Mouse (Mus musculus): ENCODE data around the gene Fcnb. TPM values are rescaled to one million over a fixed set of nuclear protein-coding genes. Genes with fewer than 3 reads are reported as not detected.

Fcnb gene
- not detected in 2 replicates for polyA plus RNA-seq (2012; ENCODE audit: insufficient read depth, insufficient read length, missing spikeins)

GRCm38 (mm10) chr2:28084768-28085167 is at the start of gene Fcnb:
Gene Fcnb, minus strand, starts transcription at chr2:28084885.
- no peak within 1 kb of the TSS for H3K27ac ChIP-seq (replicated peaks; ENCODE audit: low read depth, low read length)
- H3K4me3 ChIP-seq (ENCODE audit: insufficient read depth, low read depth, low read length): no peak within 1 kb of the TSS
- no peaks in the 10 kb centered on the region for H3K4me1 ChIP-seq (ENCODE audit: control insufficient read depth, insufficient read depth, insufficient read length, low read length)

- Histone ChIP-seq H3K4me3 (ENCODE audit: insufficient read depth, low read depth, low read length) (no peak overlapping the region), H3K4me1 (ENCODE audit: control insufficient read depth, insufficient read depth, insufficient read length, low read length) (no peaks in the 10 kb centered on the region), H3K27ac (replicated peaks; ENCODE audit: low read depth, low read length) (no peak overlapping the region)
Measured at GRCm38 (mm10) chr2:28133833-28134232, 49.1 kb upstream of the Fcnb start.

- Histone ChIP-seq H3K27ac (replicated peaks; ENCODE audit: low read depth, low read length) (no peak overlapping the region), H3K4me1 (ENCODE audit: control insufficient read depth, insufficient read depth, insufficient read length, low read length) (no peaks in the 10 kb centered on the region), H3K4me3 (ENCODE audit: insufficient read depth, low read depth, low read length) (no peak overlapping the region)
Measured at GRCm38 (mm10) chr2:28132117-28132516, 47.4 kb upstream of the Fcnb start.

- H3K27ac ChIP-seq (replicated peaks; ENCODE audit: low read depth, low read length): no peak overlapping the region
Measured at GRCm38 (mm10) chr2:28126763-28127438, 42.2 kb upstream of the Fcnb start.

DNA sequence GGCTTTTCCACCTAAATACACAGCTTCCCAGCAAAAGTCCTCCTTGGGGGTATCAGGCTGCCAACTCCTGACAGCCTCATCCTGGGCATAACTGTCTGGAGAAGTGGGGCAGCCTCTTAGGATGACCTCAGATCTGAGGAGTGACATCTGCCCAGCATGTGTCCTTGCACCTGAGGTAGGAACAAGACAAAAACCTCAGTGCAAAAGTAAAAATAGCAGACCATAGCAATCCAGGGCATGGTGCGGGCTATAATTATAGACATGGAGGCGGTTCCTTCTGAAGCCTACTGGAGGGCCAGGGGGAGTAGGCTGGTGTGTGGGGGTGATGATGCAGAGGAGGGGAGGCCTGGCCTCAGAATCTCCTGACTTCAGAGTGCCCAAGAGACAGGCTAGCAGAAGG is 39.2 kb upstream of the Fcnb start:
- no peaks in the 10 kb centered on the region for H3K4me1 ChIP-seq (ENCODE audit: control insufficient read depth, insufficient read depth, insufficient read length, low read length)
- no peak overlapping the region for H3K4me3 ChIP-seq (ENCODE audit: insufficient read depth, low read depth, low read length)
- H3K27ac ChIP-seq (replicated peaks; ENCODE audit: low read depth, low read length): no peak overlapping the region

More at GRCm38 (mm10) chr2:28126763-28127438, 42.2 kb upstream of the Fcnb start:
- no peaks in the 10 kb centered on the region for H3K4me1 ChIP-seq (ENCODE audit: control insufficient read depth, insufficient read depth, insufficient read length, low read length)
- no peak overlapping the region for H3K4me3 ChIP-seq (ENCODE audit: insufficient read depth, low read depth, low read length)

GRCm38 (mm10) chr2:28121309-28121708 is 36.6 kb upstream of the Fcnb start:
- Histone ChIP-seq H3K27ac (replicated peaks; ENCODE audit: low read depth, low read length) (no peak overlapping the region), H3K4me1 (ENCODE audit: control insufficient read depth, insufficient read depth, insufficient read length, low read length) (no peaks in the 10 kb centered on the region)

DNA sequence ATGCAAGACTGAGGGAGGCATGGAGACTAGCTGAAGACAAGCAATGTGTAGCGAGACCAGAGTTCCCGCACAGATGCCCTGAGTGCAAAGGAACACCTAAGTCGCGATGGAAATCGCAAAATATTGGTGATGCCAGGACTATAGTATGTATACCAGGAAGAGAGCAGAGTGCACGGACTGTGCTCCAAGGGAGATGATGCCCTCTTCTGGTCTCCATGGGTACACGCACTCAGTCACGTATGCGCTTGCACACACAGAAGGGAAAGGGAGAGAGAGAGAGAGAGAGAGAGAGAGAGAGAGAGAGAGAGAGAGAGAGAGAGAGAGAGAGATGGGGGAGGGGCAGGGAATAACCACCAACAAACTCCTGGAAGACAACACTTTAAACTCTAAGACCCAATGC is 35.7 kb upstream of the Fcnb start:
- no peak overlapping the region for H3K27ac ChIP-seq (replicated peaks; ENCODE audit: low read depth, low read length)
- no peak overlapping the region for H3K4me3 ChIP-seq (ENCODE audit: insufficient read depth, low read depth, low read length)
- no peaks in the 10 kb centered on the region for H3K4me1 ChIP-seq (ENCODE audit: control insufficient read depth, insufficient read depth, insufficient read length, low read length)

More at GRCm38 (mm10) chr2:28121309-28121708, 36.6 kb upstream of the Fcnb start:
- H3K4me3 ChIP-seq (ENCODE audit: insufficient read depth, low read depth, low read length): no peak overlapping the region

DNA sequence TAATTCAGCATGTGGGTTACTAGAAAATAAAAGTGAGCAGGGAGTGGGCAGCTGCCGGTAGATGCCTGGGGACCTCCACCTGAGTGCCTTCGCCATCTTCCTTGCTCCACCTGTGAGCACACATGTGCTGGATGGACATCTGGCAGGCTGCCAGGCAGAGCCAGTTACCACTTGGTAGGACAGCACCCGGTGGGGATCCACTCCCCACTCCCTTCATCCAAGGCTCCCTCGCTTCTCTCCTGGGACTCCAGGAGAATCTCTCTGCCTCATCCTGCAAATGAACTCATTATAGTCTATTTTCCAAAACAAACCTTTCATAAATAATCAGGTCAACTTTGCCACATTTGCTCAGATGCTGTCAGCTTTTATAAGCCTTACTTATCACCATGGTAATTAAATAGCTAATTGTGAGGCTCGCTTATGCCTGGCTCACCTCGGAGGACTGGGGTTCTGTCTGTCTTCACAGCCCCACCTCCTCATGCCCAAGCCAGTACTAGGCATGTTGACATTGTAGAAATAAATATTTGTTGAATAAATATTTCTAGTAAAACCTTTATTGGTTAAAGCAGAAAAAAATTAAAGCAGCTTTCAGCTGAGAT is 33.9 kb upstream of the Fcnb start:
- Histone ChIP-seq H3K4me1 (ENCODE audit: control insufficient read depth, insufficient read depth, insufficient read length, low read length) (no peaks in the 10 kb centered on the region), H3K4me3 (ENCODE audit: insufficient read depth, low read depth, low read length) (no peak overlapping the region), H3K27ac (replicated peaks; ENCODE audit: low read depth, low read length) (no peak overlapping the region)

- no peaks in the 10 kb centered on the region for H3K4me1 ChIP-seq (ENCODE audit: control insufficient read depth, insufficient read depth, insufficient read length, low read length)
- H3K4me3 ChIP-seq (ENCODE audit: insufficient read depth, low read depth, low read length): no peak overlapping the region
- no peak overlapping the region for H3K27ac ChIP-seq (replicated peaks; ENCODE audit: low read depth, low read length)
Measured at GRCm38 (mm10) chr2:28117490-28118308, 33.0 kb upstream of the Fcnb start.

DNA sequence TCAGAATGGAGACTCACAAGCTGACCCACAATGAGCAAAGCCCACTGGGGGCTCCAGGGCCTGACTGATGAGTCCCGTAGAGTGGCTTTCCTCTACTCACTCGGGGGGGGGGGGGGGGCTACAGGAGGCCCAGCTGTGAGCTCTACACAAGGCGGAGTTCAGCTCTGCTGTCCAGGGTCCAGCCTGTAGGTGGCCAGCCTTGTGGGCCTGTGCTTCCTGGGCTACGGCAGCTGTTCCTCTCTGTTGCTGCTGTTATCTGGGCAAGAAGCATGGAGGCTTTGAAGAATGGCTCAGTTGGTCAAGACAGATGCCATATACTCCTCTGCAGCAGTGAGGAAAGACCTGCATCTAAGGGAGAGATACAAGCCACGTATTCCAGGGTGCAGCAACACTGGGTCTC is 24.1 kb upstream of the Fcnb start:
- H3K27ac ChIP-seq (replicated peaks; ENCODE audit: low read depth, low read length): no peak overlapping the region
- no peaks in the 10 kb centered on the region for H3K4me1 ChIP-seq (ENCODE audit: control insufficient read depth, insufficient read depth, insufficient read length, low read length)
- no peak overlapping the region for H3K4me3 ChIP-seq (ENCODE audit: insufficient read depth, low read depth, low read length)

GRCm38 (mm10) chr2:28106002-28106401 is 21.3 kb upstream of the Fcnb start:
- no peak overlapping the region for H3K27ac ChIP-seq (replicated peaks; ENCODE audit: low read depth, low read length)
- H3K4me1 ChIP-seq (ENCODE audit: control insufficient read depth, insufficient read depth, insufficient read length, low read length): no peaks in the 10 kb centered on the region
- no peak overlapping the region for H3K4me3 ChIP-seq (ENCODE audit: insufficient read depth, low read depth, low read length)

DNA sequence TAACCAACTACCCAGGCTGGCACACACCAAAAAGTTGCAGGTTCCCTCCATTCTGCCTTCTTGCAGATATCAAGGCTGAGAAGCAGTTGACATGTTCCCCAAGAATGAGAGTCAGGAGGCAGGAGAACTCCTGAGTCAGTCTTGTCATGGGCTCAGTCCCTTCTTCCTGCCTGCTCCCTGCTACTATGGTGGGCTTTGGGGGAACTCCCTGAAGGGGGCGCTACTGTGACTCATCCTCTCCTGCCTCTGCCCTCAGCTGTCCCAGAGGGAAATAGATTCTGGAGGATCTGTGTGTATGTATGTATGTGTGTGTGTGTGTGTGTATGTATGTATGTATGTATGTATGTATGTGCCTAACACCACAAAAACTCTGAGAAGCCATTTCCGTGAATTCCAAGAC is 19.0 kb upstream of the Fcnb start:
- no peaks in the 10 kb centered on the region for H3K4me1 ChIP-seq (ENCODE audit: control insufficient read depth, insufficient read depth, insufficient read length, low read length)
- no peak overlapping the region for H3K27ac ChIP-seq (replicated peaks; ENCODE audit: low read depth, low read length)
- H3K4me3 ChIP-seq (ENCODE audit: insufficient read depth, low read depth, low read length): no peak overlapping the region

- Histone ChIP-seq H3K4me3 (ENCODE audit: insufficient read depth, low read depth, low read length) (no peak overlapping the region), H3K4me1 (ENCODE audit: control insufficient read depth, insufficient read depth, insufficient read length, low read length) (no peaks in the 10 kb centered on the region), H3K27ac (replicated peaks; ENCODE audit: low read depth, low read length) (no peak overlapping the region)
Measured at GRCm38 (mm10) chr2:28101892-28102291, 17.2 kb upstream of the Fcnb start.

GRCm38 (mm10) chr2:28100796-28101483 is 16.3 kb upstream of the Fcnb start:
- Histone ChIP-seq H3K27ac (replicated peaks; ENCODE audit: low read depth, low read length) (no peak overlapping the region), H3K4me3 (ENCODE audit: insufficient read depth, low read depth, low read length) (no peak overlapping the region), H3K4me1 (ENCODE audit: control insufficient read depth, insufficient read depth, insufficient read length, low read length) (no peaks in the 10 kb centered on the region)
